Mouse (Mus musculus) myocyte (in vitro differentiated cells): ENCODE measurements around the gene Plk1.

ENCODE experiments used
- E2F4 ChIP-seq: IDR thresholded peaks from one replicate; pipeline ENCODE4 v1.6.1; 2011; ENCODE audit warnings: mild to moderate bottlenecking, control low read depth, moderate library complexity; ENCODE audit not compliant: insufficient read depth
- SRF ChIP-seq: IDR thresholded peaks from one replicate; pipeline ENCODE4 v1.6.1; 2011; ENCODE audit warnings: low read depth; ENCODE audit not compliant: control insufficient read depth, insufficient read length
- USF1 ChIP-seq: IDR thresholded peaks from one replicate; pipeline ENCODE4 v1.6.1; 2011; ENCODE audit warnings: low read depth, mild to moderate bottlenecking, control low read depth, moderate library complexity

DNA sequence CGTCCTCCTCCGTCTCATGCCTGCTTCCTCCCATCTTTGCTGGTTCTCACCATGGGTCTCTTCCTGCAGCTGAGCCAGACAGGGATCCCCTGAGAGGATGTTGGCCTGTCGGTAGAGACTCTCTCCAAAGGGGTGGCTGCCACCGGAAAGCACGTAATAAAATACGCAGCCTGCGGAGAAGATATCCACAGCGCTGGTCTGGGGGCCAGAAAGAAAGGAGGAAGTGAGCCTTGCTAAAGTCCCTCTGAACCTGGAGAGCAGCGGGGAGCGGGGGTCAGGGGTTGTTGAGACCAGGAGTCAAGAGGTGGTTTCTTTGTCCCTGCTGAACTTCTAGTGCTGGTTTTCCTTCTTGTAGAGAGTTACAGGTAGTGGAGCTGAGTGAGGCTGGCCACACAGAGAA lies 12.4 kb downstream of the Plk1 start:
- no peak for TF ChIP-seq USF1
- TF ChIP-seq E2F4 = no peak
- no peak for TF ChIP-seq SRF
